Mouse (Mus musculus) bone marrow macrophage, adult 2 months (primary cell): ENCODE measurements around the gene Top2b. TPM values are rescaled to one million over a fixed set of nuclear protein-coding genes. Genes with fewer than 3 reads are reported as not detected.
A peak's percentile ranks its signal among the peaks of the same experiment; 100 is the strongest.

Source experiments
- H3K27ac ChIP-seq: 2 replicates; pipeline ENCODE4 v1.5.1; 2012; ENCODE audit warnings: low read depth, low read length; ENCODE audit not compliant: insufficient read depth
- H3K4me1 ChIP-seq: 2 replicates; pipeline ENCODE4 v1.6.1; 2012; ENCODE audit warnings: low read length; ENCODE audit not compliant: control insufficient read depth, insufficient read depth
- H3K4me3 ChIP-seq: 2 replicates; pipeline ENCODE4 v1.5.1; 2012; ENCODE audit warnings: mild to moderate bottlenecking, low read length, moderate library complexity; ENCODE audit not compliant: insufficient read depth
- CTCF ChIP-seq: IDR thresholded peaks from 2 replicates; pipeline ENCODE4 v1.5.1; 2012; ENCODE audit warnings: low read depth, mild to moderate bottlenecking, low read length, moderate library complexity
- POLR2A ChIP-seq: IDR thresholded peaks from 2 replicates; pipeline ENCODE4 v1.6.1; 2012; ENCODE audit warnings: mild to moderate bottlenecking, low read depth, low read length, borderline replicate concordance
- polyA plus RNA-seq: library from polyadenylated mRNA; stranded (reverse); fragments of >200 nt; gene quantifications from 2 replicates; pipeline ENCODE4 v1.2.4, GENCODE M21; 2012; ENCODE audit not compliant: missing spikeins, insufficient read depth, insufficient read length

The Top2b gene
- polyA plus RNA-seq, 1 experiment, result 107 TPM

DNA sequence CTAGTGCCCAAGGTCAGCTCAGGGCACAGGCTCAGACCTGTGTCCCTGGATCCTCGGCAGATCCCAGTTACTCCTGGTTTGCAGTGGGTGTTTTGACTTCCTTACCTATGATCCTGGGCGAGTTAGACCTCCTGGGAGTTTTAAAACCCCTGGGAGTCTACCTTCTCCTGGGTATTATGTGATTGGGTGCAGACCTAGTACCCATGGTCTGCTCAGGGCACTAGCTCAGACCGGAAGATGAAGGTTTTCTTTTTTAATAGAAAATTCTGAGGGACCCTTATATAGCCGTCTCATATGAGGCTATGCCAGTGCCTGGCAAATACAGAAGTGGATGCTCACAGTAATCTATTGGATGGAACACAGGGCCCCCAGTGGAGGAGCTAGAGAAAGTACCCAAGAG lies 40.2 kb downstream of the Top2b start:
- Histone ChIP-seq H3K4me3 (no peak overlapping the region), H3K27ac (no peak overlapping the region), H3K4me1 (no peaks in the 10 kb centered on the region)
- TF ChIP-seq POLR2A (no peak), CTCF (no peak)

DNA sequence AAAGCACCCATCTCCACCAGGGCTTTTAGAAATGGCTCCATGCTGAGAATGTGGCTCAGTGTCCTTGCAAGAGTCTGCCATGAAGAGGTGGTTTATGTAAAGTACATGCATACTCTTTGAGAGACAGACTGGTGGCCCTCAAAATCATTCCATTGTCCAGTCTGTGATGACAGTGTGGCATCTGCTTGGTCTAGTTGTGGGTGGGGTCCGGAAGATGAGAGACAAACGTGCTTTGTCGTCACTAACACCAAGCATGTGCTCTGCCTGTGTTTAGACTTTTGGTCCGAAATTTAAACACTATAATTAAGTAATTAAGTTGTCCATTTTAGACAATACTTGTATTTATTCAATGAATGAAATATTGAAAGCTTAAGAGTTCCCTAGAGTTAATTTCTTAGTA lies 49.2 kb downstream of the Top2b start:
- H3K4me1 ChIP-seq, result no peaks in the 10 kb centered on the region
- TF ChIP-seq CTCF, result no peak
- TF ChIP-seq POLR2A, result no peak
- H3K27ac ChIP-seq, result no peak overlapping the region
- no peak overlapping the region for H3K4me3 ChIP-seq

DNA sequence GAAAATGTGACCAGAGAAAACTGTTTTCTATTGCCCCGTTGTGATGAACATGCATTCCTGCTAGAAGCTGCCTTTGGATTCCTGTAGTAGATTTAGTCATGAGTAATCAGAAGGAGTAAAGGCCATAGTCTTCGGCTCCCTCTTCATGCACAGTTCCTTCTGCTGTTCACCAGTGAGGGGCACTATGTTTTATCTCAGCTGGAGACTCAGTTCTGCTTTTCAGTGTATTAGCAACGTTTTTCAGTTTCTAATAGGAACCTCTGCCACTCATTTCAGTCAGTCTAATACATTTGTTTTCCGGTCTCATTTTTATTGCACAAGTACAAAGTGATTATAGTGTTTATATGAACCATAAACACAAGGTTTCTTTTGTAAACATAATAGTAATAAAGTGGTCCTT lies 62.6 kb downstream of the Top2b start:
- no peak for TF ChIP-seq CTCF
- no peak for TF ChIP-seq POLR2A
- no peak overlapping the region for H3K4me3 ChIP-seq
- H3K4me1 ChIP-seq, result peaks cover 2% of the 10 kb centered on the region; the same call in 1 of the 2 replicates

DNA sequence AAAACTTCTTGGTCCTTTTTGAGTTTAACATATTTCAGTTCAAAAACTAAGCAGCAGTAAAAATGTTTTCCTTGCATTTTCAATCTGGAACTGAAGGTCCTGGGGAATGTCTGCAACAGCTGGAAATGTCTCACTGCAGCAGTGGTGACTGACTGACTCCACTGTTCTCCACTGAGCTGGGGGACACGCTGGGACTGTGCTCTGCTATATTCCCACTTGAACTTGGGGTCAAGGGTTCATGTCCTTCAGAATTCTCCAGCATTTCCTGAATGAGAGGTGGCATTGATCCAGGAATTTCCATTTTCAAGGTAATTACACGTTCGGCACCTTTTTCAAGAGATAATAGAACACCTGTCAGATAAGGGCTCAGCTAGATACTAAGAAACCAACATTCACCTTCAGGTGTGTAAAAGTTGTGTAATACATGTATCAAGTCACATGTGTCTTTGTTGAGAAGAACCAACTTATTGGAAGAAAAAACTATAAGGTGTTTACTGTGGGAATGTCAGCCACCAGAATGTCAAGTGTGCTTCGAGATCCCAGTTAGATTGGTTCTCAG lies 67.0 kb downstream of the Top2b start:
- Histone ChIP-seq H3K4me3 (no peak overlapping the region), H3K4me1 (peaks cover 13% of the 10 kb centered on the region), H3K27ac (no peak overlapping the region)
- TF ChIP-seq CTCF (no peak), POLR2A (no peak)

More for the DNA sequence above, 62.6 kb downstream of the Top2b start:
- H3K27ac ChIP-seq, result no peak overlapping the region

DNA sequence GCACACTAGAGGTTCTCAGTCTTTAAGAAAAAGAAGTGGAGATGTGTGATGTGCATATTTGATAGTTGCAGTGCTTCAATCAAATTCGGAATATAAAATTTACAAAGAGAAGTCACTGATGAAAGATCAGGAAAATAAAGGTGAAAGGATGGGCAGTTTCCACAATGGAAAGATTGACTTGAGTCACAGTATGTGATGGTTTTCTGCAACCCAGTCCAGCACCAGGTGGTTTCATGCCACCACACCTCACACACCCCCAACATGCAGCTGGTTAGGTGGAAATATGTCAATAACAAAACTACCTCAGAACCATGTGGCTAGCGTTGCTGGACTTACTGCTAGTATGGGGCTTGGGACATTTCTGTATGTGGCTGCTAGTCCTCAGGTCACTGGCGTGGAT lies 67.6 kb downstream of the Top2b start:
- peaks cover 10% of the 10 kb centered on the region for H3K4me1 ChIP-seq
- H3K27ac ChIP-seq, result no peak overlapping the region
- TF ChIP-seq POLR2A, result no peak
- no peak for TF ChIP-seq CTCF
- H3K4me3 ChIP-seq, result no peak overlapping the region

DNA sequence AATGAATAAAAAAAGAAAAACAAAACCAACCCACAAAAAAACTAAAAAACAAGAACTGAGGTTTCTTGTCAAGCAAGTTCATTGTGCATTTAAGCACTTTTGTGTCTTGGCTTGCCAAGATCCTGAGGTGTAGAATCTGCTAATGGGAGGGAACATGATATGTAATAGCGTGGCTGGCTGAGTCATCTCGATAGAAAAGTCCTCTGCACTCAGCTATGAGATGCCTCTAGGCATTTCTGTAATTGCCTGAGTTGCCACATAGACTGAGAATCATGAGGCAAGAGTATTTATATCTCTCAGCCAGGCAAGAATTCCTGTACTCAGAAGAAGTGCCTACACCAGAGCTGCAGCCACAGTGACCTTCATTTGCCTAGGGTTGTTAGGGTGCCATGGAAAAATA lies 68.2 kb downstream of the Top2b start:
- Histone ChIP-seq H3K4me3 (no peak overlapping the region), H3K27ac (peak overlapping the region; percentile 23; the same call in 1 of the 2 replicates), H3K4me1 (peaks cover 10% of the 10 kb centered on the region)
- TF ChIP-seq CTCF (no peak), POLR2A (no peak)

DNA sequence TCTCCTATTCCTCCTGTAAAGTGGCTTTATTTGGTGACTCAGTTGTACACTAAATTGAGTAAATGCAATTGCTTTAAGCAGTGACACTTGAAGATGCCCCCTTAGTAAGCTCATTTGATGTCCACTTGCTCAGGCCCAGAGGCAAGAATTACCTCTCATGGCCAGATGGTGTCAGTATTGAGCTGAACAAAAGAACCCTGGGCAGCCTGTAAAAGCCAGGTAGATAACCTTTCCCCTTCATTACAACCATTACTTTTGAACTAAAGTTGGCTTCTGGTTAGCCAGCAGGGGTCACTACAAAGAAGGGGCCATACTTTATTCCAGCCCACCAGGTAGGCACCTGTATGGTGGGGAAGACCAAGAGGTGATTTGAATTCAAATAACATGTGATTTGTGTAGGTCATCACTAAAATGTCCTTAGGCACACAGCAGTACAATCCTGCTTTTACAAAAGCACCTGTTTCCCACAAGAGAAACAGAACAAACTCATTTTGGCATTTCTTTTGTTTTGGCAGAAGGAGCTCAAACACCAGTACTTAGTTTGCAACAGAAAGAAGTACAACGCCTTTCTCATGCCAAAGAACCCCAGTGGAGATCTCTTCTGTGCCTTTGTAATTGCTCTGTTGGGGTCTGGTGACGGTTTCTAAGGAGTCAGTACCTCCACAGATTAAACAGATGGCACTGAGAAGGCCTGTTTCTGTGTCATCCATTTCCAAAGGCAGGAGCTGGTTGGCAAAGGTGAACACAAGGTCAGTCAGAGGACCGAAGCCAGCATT lies 69.6 kb downstream of the Top2b start:
- peaks cover 10% of the 10 kb centered on the region for H3K4me1 ChIP-seq
- H3K27ac ChIP-seq, result no peak overlapping the region
- TF ChIP-seq POLR2A, result no peak
- no peak for TF ChIP-seq CTCF
- no peak overlapping the region for H3K4me3 ChIP-seq

DNA sequence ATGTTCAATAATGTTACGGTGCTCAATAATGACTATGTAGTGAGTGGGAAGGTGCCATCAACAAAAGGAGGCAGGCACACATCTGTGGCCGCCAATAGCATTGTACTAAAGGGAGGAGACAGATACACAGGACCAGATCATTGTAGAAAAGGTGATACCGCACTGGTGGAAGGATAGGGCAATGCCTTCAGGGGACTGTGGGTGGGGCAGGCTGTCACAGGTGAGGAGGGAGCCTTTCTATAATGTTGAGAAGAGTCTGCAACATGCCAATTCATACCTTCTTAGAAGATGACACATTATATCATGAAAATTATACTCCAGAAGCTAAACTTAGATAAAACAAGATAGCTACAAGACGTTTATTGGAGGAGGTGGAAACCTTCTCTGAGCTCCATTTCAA lies 72.4 kb downstream of the Top2b start:
- Histone ChIP-seq H3K27ac (no peak overlapping the region), H3K4me3 (no peak overlapping the region), H3K4me1 (peaks cover 10% of the 10 kb centered on the region)
- TF ChIP-seq POLR2A (no peak), CTCF (no peak)

DNA sequence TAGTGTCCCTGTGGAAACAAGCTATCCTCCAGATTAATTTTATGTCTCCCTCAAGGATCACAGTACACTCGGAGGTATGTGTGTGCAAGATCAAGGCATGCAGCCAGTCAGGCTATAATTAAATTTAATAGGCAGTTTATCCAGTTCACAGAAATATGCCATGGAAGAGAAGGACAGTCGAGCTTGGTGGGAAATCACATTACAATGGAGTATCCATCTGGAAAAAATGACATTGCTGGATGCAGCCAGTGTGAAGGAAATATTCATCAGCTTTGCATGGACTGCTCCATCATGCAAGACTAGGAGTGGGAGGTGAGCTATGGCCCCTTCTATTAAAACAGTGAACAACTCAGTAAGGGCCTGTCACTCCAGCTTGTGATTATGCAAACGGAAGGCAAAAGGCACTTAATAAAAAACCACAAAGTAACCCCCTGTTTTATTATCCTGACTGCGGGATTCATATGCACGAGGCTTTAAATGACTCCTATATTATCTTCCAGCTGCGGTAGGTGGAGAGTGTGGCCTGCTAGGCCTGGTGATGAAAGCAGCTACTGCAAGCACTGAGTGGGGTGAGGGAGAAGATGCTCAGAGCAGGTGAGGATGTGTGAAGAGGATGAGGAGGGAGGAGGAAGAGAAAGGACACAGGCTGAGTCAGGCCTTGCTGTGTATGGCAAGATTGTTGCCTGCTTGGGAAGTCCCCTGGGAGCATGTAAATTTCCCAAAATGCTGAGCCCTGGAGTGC lies 74.6 kb downstream of the Top2b start:
- no peaks in the 10 kb centered on the region for H3K4me1 ChIP-seq
- no peak overlapping the region for H3K4me3 ChIP-seq
- TF ChIP-seq POLR2A (no peak), CTCF (no peak)
- H3K27ac ChIP-seq, result no peak overlapping the region

DNA sequence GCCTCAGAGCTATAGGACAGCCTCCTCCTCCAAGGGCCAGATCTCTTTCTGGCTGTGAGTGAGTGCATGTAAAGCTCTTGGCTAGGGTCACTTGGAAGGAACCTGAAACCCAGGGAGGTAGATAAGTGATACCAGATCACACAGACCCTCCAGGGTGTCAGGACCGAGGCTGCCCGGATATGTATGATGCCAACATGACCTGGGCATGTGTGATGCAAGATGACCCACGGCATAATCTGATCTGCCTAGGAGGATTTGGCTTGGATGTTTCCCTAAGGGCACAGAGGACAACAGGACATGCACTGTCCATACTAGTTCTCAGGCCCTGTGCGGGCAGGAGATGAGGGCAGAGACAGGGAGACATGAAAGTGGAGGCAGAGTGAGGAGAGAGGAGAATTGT lies 79.9 kb downstream of the Top2b start:
- no peak overlapping the region for H3K4me3 ChIP-seq
- no peak overlapping the region for H3K27ac ChIP-seq
- H3K4me1 ChIP-seq, result no peaks in the 10 kb centered on the region
- TF ChIP-seq POLR2A, result no peak
- TF ChIP-seq CTCF, result no peak
